Mouse (Mus musculus) myocyte (in vitro differentiated cells): ENCODE data around the gene Adamts14.

ENCODE experiments used
- MAX ChIP-seq: IDR thresholded peaks from one replicate; pipeline ENCODE4 v1.6.1; 2011; ENCODE audit warnings: low read depth, mild to moderate bottlenecking, control low read depth
- MYOG ChIP-seq, 3 experiments: IDR thresholded peaks; one replicate each; pipeline ENCODE4 v1.6.1; 2011; ENCODE audit warnings: control low read depth in 2 of 3, low read depth in 2 of 3, mild to moderate bottlenecking in 2 of 3; ENCODE audit not compliant: insufficient read length in 2 of 3, control insufficient read depth in 1 of 3, insufficient read depth in 1 of 3
- POLR2A ChIP-seq: IDR thresholded peaks from one replicate; pipeline ENCODE4 v1.6.1; 2011; ENCODE audit warnings: low read depth, mild to moderate bottlenecking, control low read depth, moderate library complexity; ENCODE audit not compliant: insufficient read length
- REST ChIP-seq: IDR thresholded peaks from one replicate; pipeline ENCODE4 v1.6.1; 2011; ENCODE audit warnings: mild to moderate bottlenecking, control low read depth, moderate library complexity; ENCODE audit not compliant: insufficient read depth, insufficient read length
- SRF ChIP-seq: IDR thresholded peaks from one replicate; pipeline ENCODE4 v1.6.1; 2011; ENCODE audit warnings: low read depth; ENCODE audit not compliant: control insufficient read depth, insufficient read length

DNA sequence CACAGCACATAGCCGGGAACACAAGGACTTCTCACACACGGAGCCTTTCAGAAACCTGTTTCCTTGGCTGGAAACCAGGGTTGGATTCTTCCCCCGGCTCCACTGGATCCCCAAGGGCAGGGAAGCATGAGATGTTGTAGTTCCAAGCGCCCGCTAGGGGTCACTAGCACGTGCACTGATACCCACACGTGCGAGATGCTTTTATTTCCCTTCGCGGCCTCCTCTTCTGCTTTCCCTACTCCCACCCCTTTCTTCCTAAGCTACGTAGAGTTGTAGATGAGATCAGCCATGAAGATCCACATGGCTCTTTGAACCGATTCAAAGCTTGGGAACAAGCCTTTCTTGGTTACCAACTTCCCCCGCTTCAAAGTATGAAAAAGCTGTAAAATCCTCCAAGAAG is 61.5 kb downstream of the Adamts14 start:
- TF ChIP-seq MAX: no peak
- no peak for TF ChIP-seq POLR2A
- TF ChIP-seq REST: no peak
- TF ChIP-seq SRF: no peak
- no peak for TF ChIP-seq MYOG (IDR thresholded peaks at IDR 0.05; ENCODE audit: control insufficient read depth in 1 of 3, insufficient read depth in 1 of 3, insufficient read length in 2 of 3, low read depth in 2 of 3)
